Mouse (Mus musculus) thymus, adult 2 months (tissue): Measurements from ENCODE around the gene Wrap53.

ENCODE experiments used
- CTCF ChIP-seq: fragments of 200-500 bp; IDR thresholded peaks from 2 replicates; pipeline ENCODE4 v1.5.1; 2012; ENCODE audit warnings: mild to moderate bottlenecking, control low read depth, low read length, moderate library complexity, borderline replicate concordance; ENCODE audit not compliant: control insufficient read depth, poor library complexity, insufficient read depth; ENCODE audit errors: extremely low read depth
- POLR2A ChIP-seq: fragments of 200-500 bp; IDR thresholded peaks from 2 replicates; pipeline ENCODE4 v1.6.1; 2012; ENCODE audit warnings: mild to moderate bottlenecking, low read length, control low read depth, moderate library complexity; ENCODE audit not compliant: control insufficient read depth, poor library complexity, insufficient read depth; ENCODE audit errors: extremely low read depth

GRCm38 (mm10) chr11:69578301-69578700 lies 1.8 kb downstream of the Wrap53 start:
- TF ChIP-seq POLR2A (no peak), CTCF (no peak)
